Mouse (Mus musculus): ENCODE measurements around the gene Hoxc11.

Gene Hoxc11

DNA sequence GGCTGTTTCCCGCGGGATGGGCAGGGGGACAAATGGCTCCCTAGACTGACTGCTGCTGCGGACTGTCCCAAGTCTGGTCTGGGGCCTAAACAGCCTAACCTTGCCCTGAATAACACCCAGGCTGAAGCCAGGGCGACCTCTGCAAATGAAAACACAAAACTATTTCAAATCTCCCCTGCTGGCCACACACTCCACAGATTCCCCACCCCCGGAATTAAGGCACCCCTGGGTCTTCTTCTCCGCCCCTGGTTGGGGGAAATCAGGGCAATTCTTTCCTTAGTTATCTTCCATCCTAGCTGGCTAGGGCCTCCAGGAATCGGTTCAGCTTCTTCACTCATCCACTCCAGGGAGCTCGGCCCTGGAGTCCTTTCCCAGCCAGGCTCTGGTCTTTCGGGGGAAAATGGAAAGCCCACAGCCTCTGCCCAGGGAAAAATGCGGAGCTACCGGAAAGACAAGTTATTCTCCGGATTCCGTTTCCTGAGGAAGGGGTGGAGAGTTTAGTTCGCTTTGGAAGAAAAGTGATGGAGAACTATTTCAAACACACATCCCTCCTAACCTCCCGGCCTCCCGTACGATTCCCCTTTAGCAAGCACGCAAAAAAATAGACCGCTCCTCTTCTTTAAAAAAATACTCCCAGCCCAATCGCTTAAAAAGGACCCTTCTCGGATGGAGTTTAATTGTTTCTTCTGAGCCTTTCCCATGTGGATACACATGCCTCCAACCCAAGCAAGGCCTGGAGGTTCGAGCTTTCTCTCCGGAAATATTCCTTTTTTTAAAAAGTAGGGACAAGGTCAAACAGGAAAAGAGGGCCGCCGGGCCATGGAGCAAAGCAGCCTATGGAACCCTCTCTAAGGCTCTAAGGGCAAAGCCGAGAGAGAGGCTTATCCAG lies 11.0 kb downstream of the Hoxc11 start:
- no peak for DNase-seq (ENCODE audit: low spot score in 2 of 2)

DNA sequence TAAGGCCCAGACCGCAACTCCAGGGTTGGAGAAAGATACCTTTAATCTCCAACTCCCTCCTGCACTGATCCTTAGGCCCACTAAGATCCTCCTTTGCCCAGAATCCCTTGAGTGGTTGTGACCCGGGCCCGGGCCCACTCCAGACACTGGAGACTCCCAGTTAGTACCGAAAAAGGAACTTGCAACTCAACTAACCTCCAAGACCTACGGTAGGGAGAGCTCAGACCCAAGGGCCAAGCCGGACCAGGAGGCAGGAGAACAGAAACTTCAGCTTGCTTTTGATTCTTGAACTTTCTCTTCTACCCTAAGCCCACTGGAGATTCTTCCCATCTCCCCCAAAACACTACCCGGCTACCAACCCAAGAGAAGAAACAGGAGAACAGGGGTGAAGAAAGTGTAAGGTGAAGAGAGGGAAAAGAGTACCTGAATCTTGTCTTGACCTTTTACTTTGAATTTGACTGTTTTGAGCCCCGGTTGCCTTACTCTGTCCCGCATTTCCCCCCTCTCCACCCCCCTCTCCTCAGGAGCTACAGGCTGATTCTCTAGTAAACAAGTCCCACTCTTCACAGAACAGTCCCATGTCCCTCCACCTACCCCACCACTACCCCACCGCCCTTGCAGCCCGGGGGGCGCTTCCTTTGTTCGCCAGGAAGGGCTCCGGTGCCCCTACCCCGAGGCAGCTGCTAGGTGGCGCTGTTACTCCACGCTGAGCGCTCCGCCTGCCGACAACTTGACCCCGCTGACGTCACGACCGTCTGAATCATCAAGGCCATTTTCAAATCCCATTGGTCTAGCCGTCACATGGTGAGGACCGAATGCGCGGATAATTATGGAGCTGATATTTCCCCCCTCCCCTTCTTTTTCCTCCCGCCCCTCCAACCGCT lies 11.9 kb downstream of the Hoxc11 start:
- no peak for DNase-seq (ENCODE audit: low spot score in 2 of 2)

DNA sequence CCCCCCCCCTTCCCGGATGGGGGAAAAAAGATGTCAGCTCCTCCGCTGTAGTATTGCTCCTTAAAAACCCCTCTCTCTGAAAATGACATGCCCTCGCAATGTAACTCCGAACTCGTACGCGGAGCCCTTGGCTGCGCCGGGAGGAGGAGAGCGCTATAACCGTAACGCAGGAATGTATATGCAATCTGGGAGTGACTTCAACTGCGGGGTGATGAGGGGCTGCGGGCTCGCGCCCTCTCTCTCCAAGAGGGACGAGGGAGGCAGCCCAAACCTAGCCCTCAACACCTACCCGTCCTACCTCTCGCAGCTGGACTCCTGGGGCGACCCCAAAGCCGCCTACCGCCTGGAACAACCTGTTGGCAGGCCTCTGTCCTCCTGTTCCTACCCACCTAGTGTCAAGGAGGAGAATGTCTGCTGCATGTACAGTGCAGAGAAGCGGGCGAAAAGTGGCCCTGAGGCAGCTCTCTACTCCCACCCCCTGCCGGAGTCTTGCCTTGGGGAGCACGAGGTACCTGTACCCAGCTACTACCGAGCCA lies 12.6 kb downstream of the Hoxc11 start, which contains the start of gene Hoxc10:
Gene Hoxc10 (plus strand): TSS at position 21 of the 536 bp plus-strand sequence.
- DNase-seq (ENCODE audit: low spot score in 2 of 2): no peak

DNA sequence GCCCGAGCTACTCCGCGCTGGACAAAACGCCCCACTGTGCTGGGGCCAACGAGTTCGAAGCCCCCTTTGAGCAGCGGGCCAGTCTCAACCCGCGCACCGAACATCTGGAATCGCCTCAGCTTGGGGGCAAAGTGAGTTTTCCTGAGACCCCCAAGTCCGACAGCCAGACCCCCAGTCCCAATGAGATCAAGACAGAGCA lies 13.0 kb downstream of the Hoxc11 start, which contains the start of gene Hoxc5:
Gene Hoxc5 (plus strand): TSS at position 132 of the 199 bp plus-strand sequence.
- no peak for DNase-seq (ENCODE audit: low spot score in 2 of 2)

DNA sequence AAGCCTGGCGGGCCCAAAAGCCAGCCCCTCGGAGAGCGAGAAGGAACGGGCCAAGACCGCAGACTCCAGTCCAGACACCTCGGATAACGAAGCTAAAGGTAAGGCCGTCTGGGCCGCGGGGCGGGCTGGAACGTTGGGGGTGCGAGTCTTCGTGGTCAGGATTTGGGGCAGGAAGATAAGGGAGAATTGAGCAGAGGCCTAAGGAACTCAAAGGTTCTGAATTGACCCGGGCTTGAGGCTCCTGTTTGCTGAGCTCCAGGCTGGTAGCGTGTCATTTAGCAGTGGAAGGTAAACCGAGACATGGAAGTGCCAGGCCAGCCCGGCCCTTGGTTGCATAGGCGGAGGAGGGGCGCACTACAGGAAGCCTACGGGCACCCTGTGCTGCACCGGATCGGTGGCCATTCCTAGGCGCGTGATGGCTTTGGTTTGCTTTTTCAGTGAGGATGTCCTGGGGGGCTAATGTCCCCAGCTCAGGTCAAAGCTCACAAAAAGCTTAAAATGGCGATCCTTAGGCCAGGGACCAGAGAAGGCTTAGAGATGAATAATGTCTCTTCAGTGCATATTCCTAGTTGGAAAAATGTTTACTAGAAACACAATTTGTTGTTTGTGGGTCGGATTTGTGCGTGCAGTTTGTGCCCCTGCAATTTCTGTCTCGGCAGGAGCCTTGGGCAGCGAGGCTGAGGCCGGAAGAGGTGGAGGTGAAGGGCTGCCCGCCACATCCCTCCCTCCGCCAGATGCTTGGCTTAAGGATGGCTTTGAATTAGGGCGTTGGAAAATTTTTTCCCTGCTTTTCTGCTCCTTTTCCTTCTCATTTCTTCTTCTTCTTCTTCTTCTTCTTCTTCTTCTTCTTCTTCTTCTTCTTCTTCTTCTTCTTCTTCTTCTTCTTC lies 13.5 kb downstream of the Hoxc11 start:
- DNase-seq (ENCODE audit: low spot score in 2 of 2): no peak

DNA sequence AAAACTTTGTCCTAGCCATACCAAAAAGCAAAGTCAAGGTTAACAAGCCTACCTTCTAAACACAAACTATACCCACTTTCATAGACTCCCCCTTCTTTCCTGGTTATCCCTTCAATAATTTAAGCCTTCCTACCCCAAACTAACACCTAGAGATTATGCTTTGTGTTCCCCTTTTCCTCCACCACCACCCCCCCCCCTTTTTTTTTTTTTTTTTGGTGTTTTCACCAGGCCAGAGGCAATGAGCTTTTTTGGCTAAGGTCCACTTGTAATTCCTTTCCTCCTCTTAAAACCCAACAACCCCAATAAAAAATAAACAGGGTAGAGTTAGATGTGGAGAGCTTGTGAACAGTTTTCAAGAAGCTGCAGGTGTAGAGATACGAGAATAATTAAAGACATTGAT lies 15.1 kb downstream of the Hoxc11 start:
- no peak for DNase-seq (ENCODE audit: low spot score in 2 of 2)

DNA sequence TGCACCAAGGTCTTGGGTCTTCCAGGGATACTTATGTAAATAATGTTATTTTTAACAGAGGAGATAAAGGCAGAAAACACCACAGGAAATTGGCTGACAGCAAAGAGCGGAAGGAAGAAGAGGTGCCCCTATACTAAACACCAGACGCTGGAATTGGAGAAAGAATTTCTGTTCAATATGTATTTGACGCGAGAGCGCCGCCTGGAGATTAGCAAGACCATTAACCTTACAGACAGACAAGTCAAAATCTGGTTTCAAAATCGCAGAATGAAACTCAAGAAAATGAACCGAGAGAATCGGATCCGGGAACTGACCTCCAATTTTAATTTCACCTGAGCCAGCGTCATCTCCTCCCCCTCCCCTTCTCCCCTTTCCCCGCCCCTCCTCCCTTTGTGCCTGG lies 16.5 kb downstream of the Hoxc11 start:
- no peak for DNase-seq (ENCODE audit: low spot score in 2 of 2)

DNA sequence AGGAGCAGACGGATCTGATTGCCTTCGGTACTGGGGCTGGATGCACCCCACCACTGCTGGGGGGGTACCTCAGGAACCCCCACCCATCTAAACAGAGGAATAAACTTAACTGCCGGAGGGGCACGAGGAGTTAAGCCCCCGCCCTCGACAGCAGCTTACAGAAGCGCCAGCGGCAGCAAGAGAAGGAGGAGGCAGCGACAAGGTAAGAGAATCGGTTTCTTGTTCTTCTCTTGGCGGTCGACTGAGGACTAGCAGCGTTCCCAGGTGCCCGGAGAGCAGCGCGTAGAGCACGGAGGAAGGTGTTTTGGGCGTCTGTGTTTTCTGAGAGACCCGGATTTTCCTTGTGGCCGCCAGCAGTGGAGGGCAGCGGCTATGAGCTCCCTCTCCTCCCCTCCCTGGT lies 18.0 kb downstream of the Hoxc11 start:
- no peak for DNase-seq (ENCODE audit: low spot score in 2 of 2)

DNA sequence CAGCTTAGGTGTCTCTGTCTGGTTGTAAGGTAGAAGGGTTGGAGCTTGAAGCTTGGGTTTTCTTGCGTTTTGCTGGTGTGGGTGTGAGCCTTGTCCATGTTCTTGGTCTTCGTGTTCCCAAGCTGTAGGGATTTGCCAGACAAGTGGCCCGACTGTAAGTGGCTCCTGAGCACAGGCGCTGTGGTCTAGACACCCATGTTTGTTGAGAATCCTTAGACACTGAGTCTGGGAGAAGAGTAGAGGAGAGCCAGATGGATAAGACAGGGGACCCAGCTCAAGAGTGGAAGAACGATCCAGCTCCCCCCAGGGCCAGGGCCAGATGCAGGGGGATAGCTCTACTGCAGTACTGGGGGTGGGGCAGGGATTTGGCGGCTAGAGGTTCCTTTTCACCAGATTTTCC lies 18.5 kb downstream of the Hoxc11 start:
- DNase-seq (ENCODE audit: low spot score in 2 of 2): no peak

DNA sequence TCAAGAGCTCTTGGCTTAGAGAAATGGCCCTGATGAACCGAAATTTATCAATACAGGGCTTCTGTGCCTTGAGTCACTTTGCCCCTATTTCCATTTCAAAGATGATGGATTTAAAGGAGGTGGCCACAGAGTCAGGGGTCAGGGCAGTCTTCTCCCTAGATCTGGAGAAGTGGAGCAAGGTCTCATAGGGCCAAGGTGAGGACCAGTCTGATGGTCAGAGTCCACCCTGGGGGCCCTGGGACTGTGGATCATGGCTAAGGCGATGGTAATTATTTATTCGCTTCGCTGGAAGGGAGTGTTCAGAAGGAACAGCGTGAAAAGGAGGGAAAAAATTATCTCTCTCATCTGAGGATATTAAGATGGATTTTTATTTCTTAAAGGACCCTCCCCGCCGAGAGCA lies 20.8 kb downstream of the Hoxc11 start:
- DNase-seq (ENCODE audit: low spot score in 2 of 2): no peak

DNA sequence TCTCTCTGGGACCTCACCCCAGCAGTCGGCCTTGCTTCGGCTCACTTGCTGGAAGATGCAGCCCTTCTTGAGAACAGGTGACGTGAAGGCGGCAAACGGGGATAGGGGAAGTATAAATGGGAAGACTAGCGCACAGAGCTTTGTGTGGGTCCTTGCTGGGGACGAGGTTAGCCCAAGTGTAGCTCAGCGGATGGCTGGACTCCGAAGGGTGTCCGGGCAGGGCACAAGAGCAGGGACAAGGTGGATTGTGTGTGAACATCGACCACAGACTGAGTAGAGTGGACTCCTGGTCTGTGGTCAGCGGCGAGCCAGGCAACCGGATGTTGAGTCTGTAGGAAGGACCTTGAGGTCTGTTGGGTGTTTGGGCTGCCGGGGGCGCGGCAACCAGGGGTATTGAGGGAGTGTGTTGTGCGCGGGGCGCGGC lies 21.5 kb downstream of the Hoxc11 start:
- DNase-seq (ENCODE audit: low spot score in 2 of 2): no peak

DNA sequence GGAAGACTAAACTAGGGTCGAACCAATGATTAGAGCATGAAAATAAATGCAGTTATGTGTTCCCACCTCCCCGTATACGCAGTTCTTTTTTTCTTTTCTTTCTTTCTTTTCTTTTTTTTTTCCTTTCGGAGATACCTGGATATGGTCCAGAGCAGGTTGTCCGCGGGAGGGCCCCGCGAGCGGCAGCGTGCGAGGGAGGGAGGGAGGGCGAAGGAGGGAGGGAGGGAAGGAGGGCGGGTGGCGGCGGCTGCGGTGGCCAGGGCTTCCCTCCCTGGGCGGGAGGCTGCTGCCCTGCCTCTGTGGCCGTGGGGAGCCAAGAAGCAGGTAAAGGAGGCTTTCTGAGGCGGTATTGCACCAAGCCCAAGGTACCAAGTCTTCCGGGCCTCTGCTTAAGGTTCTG lies 21.9 kb downstream of the Hoxc11 start, which contains the start of gene Hoxc9:
Gene Hoxc9 (plus strand): TSS at position 269 of the 400 bp plus-strand sequence.
- DNase-seq (ENCODE audit: low spot score in 2 of 2): no peak

DNA sequence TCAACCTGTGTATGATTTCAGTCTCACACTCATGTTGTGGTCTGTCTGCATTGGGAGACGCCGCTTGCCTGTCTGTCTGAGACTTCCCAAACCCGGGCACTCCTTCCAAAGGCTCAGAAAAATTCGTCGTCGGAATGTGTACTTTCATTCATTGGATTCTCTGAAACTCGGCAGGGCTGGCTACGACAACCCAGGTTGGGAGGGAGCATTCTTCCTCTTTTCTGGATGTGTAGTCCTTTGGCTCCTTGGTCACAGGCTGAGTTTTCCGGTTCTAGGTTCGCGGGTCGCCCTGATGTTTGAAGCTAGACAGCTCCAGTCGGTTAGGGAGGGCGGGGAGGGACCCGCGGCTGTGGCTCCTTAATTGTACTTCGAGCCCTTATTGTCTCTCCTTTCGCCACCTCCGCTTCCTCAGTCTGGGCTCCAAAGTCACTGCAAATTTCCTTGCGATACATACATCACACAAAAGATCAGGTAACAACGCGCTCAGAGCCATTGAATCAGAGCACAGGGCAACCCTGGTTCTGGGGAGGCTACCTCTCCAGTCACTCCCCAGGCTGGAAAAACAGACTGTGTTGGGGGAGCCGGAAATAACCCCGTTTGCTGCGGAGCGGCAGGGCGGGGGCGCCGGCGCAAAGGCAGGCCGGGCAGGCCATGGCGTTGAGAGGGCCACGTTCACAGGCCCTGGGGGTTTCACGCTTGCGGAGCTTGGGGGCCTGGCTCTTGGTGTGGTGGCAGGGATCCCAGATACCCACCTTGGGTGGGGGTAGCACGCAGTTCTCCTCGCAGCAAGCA lies 22.6 kb downstream of the Hoxc11 start:
- no peak for DNase-seq (ENCODE audit: low spot score in 2 of 2)

DNA sequence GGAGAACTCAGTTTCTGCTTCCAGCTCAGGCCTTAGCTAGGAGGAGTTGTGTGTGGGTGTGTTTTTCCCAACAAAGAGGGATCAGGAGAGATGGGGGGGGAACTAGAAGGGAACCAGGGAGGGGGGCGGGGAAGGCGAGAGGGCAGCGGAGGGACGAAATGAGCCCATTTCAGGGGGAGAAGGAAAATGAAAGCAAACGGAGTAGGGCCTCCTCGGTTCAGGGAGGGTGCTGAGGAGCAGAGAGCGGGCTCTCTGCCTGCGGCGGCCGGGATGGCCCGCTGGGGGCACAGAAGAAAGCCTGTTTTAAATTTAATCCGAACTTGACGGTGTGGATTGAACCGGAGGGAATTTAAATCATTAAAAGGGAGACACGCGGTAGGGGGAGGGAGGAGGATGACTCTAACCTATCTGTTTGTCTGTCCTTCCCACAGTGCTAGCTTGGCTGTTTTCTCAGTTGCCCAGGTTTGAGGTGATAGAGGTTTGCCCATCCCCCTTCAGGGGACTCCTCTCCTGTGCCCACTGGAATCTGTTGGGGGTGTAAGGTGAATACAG lies 23.3 kb downstream of the Hoxc11 start:
- no peak for DNase-seq (ENCODE audit: low spot score in 2 of 2)

DNA sequence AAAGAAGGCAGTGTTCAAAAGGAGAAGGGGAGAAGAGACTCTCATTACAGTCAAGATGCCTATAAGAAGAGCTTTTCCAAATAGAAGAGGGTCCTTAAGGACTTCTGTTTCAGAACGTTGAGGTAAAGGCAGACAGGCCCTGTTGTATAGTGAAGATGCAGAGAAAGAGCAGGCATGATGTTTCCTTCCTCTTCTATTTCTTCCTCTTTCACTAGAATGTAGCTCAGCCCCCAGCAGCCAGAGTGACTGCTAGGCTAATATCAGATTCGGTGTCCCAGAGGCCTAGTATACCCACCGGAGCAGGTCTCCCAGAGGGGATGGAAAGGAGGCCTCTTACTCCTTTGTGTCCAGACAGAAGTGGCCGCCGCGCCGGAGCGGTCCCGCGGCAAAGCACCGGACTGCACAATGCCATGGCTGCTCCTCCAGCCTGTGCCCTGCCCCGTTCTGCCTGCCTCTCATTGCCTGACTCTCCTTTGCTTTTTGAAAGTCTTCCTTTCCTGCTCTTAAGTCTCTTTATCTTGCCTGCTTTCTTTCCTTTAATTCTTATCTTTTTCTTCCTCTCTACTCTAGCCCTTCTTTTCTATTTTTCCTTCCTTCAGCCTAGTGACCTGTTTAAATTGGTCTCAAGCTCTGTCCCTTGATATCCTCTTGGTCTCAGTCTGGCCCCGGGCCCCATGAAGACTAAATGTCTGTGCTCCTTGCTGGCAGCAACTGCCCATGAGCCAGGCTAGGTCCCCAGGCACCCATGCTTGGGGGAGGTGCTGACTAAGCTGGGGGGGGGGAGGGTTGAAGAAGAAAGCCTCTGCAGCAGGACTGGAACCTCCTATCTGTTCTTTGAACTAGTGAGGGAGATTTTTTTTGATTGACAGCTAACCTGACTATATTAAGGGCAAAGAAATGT lies 24.6 kb downstream of the Hoxc11 start:
- DNase-seq (ENCODE audit: low spot score in 2 of 2): no peak

DNA sequence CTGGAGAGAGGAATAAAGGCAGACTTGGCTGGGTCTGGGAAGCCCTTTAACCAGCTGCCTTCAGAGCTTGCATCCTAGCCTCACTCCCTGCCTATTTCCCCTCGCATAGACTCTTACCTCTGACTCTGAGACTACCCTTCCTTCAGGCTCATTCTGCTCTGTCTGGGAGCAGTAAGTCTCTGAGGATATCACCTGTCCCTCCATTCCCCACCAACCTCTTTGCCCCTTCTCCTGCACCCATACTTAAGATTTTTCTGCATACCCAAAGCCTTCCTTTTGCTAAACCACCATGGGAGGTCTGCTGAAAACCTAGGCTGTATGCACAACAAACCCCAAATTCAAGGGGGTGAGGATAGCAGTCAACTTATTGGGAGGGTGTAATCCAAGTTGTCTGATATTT lies 25.7 kb downstream of the Hoxc11 start:
- DNase-seq (ENCODE audit: low spot score in 2 of 2): no peak

DNA sequence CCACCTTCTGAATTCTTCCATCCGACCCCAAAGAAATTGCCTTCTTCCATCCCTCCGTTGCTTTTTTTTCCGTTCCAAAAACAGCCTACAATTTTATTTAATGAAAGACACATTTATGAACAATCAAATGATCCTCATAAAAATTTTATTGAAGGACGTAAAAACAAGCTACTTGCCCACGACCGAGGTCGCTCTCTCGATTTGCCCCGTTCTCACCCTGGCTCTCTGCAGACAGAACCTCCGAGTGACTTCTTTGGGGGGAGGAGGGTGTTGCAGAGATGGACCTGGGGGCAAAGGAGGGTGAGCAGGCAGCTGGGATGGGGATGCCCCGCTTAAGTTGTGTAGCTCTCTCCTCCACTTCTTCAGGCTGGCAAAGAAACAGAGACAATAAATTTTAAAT lies 26.1 kb downstream of the Hoxc11 start:
- DNase-seq (ENCODE audit: low spot score in 2 of 2): no peak

DNA sequence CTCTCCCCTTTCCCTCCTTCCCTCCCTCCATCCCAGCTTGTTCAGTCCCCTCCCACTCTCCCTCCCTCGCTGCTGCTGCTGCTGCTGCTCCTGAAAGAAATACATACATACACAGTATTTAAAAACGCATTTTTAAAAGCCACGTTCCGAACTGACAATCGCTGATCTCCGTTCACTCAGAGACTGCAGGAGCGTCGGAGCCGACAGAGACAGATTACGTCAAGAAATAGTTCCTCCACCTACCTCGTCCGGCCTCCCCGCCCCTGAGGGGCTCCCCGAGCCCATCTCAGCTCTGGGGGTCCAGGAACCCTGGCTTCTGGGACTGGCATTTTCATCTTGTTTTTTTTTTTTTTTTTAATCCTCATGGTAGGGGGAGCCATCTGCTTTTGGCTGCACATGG lies 26.7 kb downstream of the Hoxc11 start:
- no peak for DNase-seq (ENCODE audit: low spot score in 2 of 2)
